Mouse (Mus musculus): ENCODE results near the gene Sept4.

Sept4 gene

GRCm38 (mm10) chr11:87578963-87579601 lies 10.4 kb downstream of the Sept4 start:
- DNase-seq (ENCODE audit: low spot score in 2 of 2): no peak

GRCm38 (mm10) chr11:87579713-87580112 lies 11.0 kb downstream of the Sept4 start:
- DNase-seq (ENCODE audit: low spot score in 2 of 2): no peak

GRCm38 (mm10) chr11:87580543-87581085 lies 11.9 kb downstream of the Sept4 start:
- no peak for DNase-seq (ENCODE audit: low spot score in 2 of 2)

GRCm38 (mm10) chr11:87581161-87581865 lies 12.6 kb downstream of the Sept4 start:
- DNase-seq (ENCODE audit: low spot score in 2 of 2): no peak

GRCm38 (mm10) chr11:87581933-87582710 lies 13.4 kb downstream of the Sept4 start:
- DNase-seq (ENCODE audit: low spot score in 2 of 2): no peak

GRCm38 (mm10) chr11:87583291-87584034 lies 14.8 kb downstream of the Sept4 start:
- no peak for DNase-seq (ENCODE audit: low spot score in 2 of 2)

- no peak for DNase-seq (ENCODE audit: low spot score in 2 of 2)
These were observed 16.2 kb downstream of the Sept4 start for GRCm38 (mm10) chr11:87584711-87585505.

GRCm38 (mm10) chr11:87587211-87587874 lies 18.6 kb downstream of the Sept4 start:
- no peak for DNase-seq (ENCODE audit: low spot score in 2 of 2)

- no peak for DNase-seq (ENCODE audit: low spot score in 2 of 2)
These were observed 20.9 kb downstream of the Sept4 start for GRCm38 (mm10) chr11:87589605-87590004.

- peak in 1 of 2 experiments; percentile 27 for DNase-seq (ENCODE audit: low spot score in 2 of 2)
These were observed 22.3 kb downstream of the Sept4 start for GRCm38 (mm10) chr11:87590841-87591525.

- peak; percentile 95 to 96 for DNase-seq (ENCODE audit: low spot score in 2 of 2)
These were observed 23.0 kb downstream of the Sept4 start, which contains the start of gene Mtmr4 for GRCm38 (mm10) chr11:87591526-87592353. Gene Mtmr4, plus strand, starts transcription at chr11:87592162.

GRCm38 (mm10) chr11:87592354-87592695 lies 23.6 kb downstream of the Sept4 start:
- no peak for DNase-seq (ENCODE audit: low spot score in 2 of 2)

- no peak for DNase-seq (ENCODE audit: low spot score in 2 of 2)
These were observed 24.3 kb downstream of the Sept4 start for GRCm38 (mm10) chr11:87592713-87593598.

GRCm38 (mm10) chr11:87595327-87595841 lies 26.7 kb downstream of the Sept4 start:
- DNase-seq (ENCODE audit: low spot score in 2 of 2): peak; percentile 46

- DNase-seq (ENCODE audit: low spot score in 2 of 2): no peak
These were observed 27.3 kb downstream of the Sept4 start for GRCm38 (mm10) chr11:87595976-87596375.

GRCm38 (mm10) chr11:87596492-87596891 lies 27.8 kb downstream of the Sept4 start:
- no peak for DNase-seq (ENCODE audit: low spot score in 2 of 2)

GRCm38 (mm10) chr11:87597061-87597460 lies 28.4 kb downstream of the Sept4 start:
- DNase-seq (ENCODE audit: low spot score in 2 of 2): no peak
